Mouse (Mus musculus): ENCODE results near the gene Hoxd13. TPM values are rescaled to one million over a fixed set of nuclear protein-coding genes. Genes with fewer than 3 reads are reported as not detected.

The Hoxd13 gene
- total RNA-seq (2014; rRNA removed) (not detected in 2 replicates), polyA plus RNA-seq (2015; fragmentation: Nextera tagmentation; extraction: Ambion mirVana) (not detected in 2 replicates)

DNA sequence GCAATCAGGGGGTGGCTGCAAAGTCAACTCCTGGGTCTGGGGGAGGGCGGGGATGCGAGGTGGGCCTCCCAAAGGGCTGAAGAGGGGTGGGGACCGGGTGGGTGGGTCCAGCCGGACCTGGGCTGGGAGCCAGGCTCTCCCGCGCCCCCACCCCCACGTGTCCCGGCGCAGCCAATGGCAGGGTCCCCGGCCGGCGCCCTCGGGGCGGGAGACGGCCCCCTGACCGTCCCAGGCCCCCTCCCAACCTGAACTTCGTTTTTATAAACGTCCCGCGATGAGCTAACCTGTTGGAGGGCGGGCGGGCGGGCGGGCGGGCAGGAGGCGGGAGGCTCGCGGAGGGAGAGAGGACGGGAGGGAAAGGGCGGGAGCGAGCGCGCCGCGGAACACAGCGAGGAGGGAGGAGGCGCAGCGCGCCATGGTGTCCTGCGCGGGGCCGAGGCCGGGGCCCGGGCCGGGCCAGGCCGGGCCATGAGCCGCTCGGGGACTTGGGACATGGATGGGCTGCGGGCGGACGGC is at the start of gene Hoxd13:
Gene Hoxd13, plus strand, starts transcription at position 469 of the 516 bp plus-strand sequence.
- 0% methylated on average over 19 of the region's 51 CpGs for WGBS
- TF ChIP-seq CTCF (IDR thresholded peaks at IDR 0.05; ENCODE audit: low read depth): no peak

DNA sequence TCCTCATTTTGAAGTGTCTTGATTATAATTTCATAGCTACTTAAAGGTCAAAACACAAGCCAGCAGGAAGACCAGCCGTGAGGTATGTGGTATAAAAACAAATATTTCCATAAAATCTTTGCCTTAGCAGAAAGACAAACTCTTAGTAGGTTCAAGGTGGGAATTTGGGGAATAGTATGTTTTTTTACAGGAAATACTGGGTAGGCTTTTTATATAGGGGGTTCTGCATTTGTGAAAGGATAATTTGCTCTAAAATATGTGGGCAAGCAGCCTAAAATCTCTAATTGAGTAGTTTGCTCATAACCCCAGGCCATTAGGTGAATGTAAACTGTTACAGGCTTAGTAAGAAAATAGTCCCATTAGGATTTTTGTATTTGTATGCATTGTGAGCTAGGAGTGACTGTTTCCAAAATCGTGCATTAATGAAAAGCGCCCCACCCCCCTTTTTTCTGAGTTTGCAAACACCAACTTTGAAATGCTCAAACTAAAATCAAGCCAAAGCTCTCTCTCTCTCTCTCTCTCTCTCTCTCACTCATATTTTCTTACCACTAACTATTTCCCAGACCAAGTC is 48.3 kb upstream of the Hoxd13 start:
- no peak overlapping the region for H3K9ac ChIP-seq
- no peak overlapping the region for H3K27ac ChIP-seq (ENCODE audit: low read depth, low read length)
- no peak for TF ChIP-seq CTCF (IDR thresholded peaks at IDR 0.05; ENCODE audit: low read depth)
- no peak overlapping the region for H3K4me2 ChIP-seq (ENCODE audit: low read depth)
- no peaks in the 10 kb centered on the region for H3K36me3 ChIP-seq (ENCODE audit: insufficient read depth)
- WGBS: 81% methylated on average over 3 of the region's 3 CpGs
- no peak for DNase-seq
- no peak overlapping the region for H3K4me3 ChIP-seq (ENCODE audit: low read depth, low read length)
- no peak for ATAC-seq
- no peaks in the 10 kb centered on the region for H3K4me1 ChIP-seq (ENCODE audit: insufficient read depth)
- H3K9me3 ChIP-seq (ENCODE audit: low read length): no peaks in the 10 kb centered on the region
- no peaks in the 10 kb centered on the region for H3K27me3 ChIP-seq (ENCODE audit: insufficient read depth, low read length)

More for the DNA sequence above, at the start of gene Hoxd13:
- Histone ChIP-seq H3K9me3 (ENCODE audit: low read length) (no peaks in the 10 kb centered on the region), H3K4me2 (ENCODE audit: low read depth) (peak within 1 kb of the TSS; percentile 37), H3K27me3 (ENCODE audit: insufficient read depth, low read length) (peaks cover 95% of the 10 kb centered on the region), H3K27ac (ENCODE audit: low read depth, low read length) (no peak within 1 kb of the TSS), H3K36me3 (ENCODE audit: insufficient read depth) (no peaks in the 10 kb centered on the region), H3K4me3 (ENCODE audit: low read depth, low read length) (peak within 1 kb of the TSS; percentile 10), H3K9ac (no peak within 1 kb of the TSS), H3K4me1 (ENCODE audit: insufficient read depth) (no peaks in the 10 kb centered on the region)
- ATAC-seq: no peak
- DNase-seq: no peak

DNA sequence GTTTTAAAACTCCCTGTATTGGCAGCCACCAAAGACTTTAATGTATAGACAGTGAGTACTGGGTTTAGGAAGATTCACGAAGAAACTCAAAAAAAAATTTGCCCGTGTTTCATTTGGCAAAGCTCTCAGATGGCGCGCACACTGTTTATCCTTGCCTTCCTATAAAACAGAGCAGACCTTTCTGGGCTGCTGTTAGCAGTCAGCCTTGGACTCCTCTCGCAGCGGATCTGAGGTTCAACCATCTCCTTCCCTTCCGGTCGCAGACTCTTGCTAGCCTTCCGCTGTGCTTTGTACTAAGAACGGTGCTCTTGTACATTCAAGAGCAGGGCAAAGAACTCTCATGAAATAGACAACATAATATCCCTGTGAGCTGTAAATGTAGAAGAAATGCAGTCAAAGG is 47.7 kb upstream of the Hoxd13 start:
- no peaks in the 10 kb centered on the region for H3K4me1 ChIP-seq (ENCODE audit: insufficient read depth)
- TF ChIP-seq CTCF (IDR thresholded peaks at IDR 0.05; ENCODE audit: low read depth): no peak
- H3K4me3 ChIP-seq (ENCODE audit: low read depth, low read length): no peak overlapping the region
- no peak for DNase-seq
- H3K9me3 ChIP-seq (ENCODE audit: low read length): no peaks in the 10 kb centered on the region
- 87% methylated on average over 10 of the region's 10 CpGs for WGBS
- ATAC-seq: no peak
- H3K27ac ChIP-seq (ENCODE audit: low read depth, low read length): no peak overlapping the region
- no peak overlapping the region for H3K4me2 ChIP-seq (ENCODE audit: low read depth)
- no peak overlapping the region for H3K9ac ChIP-seq
- no peaks in the 10 kb centered on the region for H3K27me3 ChIP-seq (ENCODE audit: insufficient read depth, low read length)
- no peaks in the 10 kb centered on the region for H3K36me3 ChIP-seq (ENCODE audit: insufficient read depth)

DNA sequence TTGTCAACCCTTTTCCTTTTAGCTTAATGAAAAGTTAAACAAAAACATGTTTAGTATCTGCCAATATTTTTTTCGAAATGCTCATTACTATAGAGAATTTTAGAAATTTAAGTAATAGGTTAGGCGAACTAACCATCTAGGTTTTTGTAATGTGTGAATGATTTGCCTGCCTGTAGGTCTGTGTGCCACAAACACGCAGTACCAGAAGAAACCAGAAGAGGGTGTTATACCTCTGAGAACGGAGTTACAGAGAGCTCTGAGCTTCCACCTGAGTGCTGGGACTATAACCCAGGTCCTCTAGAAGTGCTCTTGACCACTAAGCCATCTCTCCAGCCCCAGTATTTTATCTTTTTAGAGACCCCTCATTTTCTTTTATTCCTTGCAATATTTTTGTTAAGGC is 32.7 kb upstream of the Hoxd13 start:
- Histone ChIP-seq H3K27ac (ENCODE audit: low read depth, low read length) (no peak overlapping the region), H3K9ac (no peak overlapping the region), H3K36me3 (ENCODE audit: insufficient read depth) (no peaks in the 10 kb centered on the region), H3K4me1 (ENCODE audit: insufficient read depth) (no peaks in the 10 kb centered on the region), H3K27me3 (ENCODE audit: insufficient read depth, low read length) (no peaks in the 10 kb centered on the region), H3K9me3 (ENCODE audit: low read length) (no peaks in the 10 kb centered on the region), H3K4me3 (ENCODE audit: low read depth, low read length) (no peak overlapping the region), H3K4me2 (ENCODE audit: low read depth) (no peak overlapping the region)
- 64% methylated on average over 4 of the region's 4 CpGs for WGBS
- no peak for DNase-seq
- no peak for ATAC-seq
- no peak for TF ChIP-seq CTCF (IDR thresholded peaks at IDR 0.05; ENCODE audit: low read depth)

DNA sequence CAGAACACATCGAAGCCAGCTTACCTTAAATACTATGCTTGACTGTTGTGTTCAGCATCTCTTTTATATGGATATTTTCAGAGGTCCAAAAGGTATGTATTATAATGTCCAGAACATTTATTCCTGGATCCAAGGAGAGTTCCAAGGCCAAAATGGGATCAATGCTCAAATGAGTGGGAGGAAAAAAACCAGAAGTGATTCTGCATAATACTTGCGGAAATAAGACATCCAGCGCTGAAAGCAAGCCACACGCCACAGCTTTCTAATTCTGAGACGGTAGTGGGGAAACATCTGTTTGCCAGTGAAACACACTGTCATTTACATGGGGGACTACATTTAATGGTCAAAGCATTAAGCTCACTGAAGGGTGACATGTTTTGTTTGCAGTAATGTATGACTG is 25.7 kb upstream of the Hoxd13 start:
- ATAC-seq (no peak), DNase-seq (no peak)
- 65% methylated on average over 5 of the region's 5 CpGs for WGBS
- Histone ChIP-seq H3K27me3 (ENCODE audit: insufficient read depth, low read length) (peaks cover 46% of the 10 kb centered on the region), H3K4me3 (ENCODE audit: low read depth, low read length) (no peak overlapping the region), H3K4me2 (ENCODE audit: low read depth) (no peak overlapping the region), H3K36me3 (ENCODE audit: insufficient read depth) (no peaks in the 10 kb centered on the region), H3K4me1 (ENCODE audit: insufficient read depth) (no peaks in the 10 kb centered on the region), H3K27ac (ENCODE audit: low read depth, low read length) (no peak overlapping the region), H3K9me3 (ENCODE audit: low read length) (no peaks in the 10 kb centered on the region), H3K9ac (no peak overlapping the region)
- no peak for TF ChIP-seq CTCF (IDR thresholded peaks at IDR 0.05; ENCODE audit: low read depth)

DNA sequence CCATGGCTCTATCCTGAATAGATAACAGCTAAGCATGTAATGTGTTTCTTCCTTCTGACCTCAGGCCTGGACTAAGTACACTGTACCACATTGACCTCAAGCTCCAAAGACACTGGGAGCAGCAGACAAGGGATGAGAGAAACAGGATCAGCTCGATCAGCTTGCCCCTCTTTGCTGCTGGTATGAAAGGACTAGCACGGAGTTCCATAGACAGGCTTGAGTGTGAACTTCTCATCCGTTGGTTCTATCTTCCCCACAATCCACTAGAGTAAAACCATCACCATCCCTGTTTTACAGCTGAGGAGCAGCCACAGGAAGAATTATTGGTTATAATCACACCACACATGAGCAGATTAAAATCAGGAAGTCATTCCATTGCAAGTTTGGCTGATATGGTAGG is 22.5 kb upstream of the Hoxd13 start:
- no peak for ATAC-seq
- Histone ChIP-seq H3K9me3 (ENCODE audit: low read length) (no peaks in the 10 kb centered on the region), H3K4me1 (ENCODE audit: insufficient read depth) (no peaks in the 10 kb centered on the region), H3K27me3 (ENCODE audit: insufficient read depth, low read length) (peaks cover 78% of the 10 kb centered on the region), H3K9ac (no peak overlapping the region), H3K27ac (ENCODE audit: low read depth, low read length) (no peak overlapping the region), H3K4me3 (ENCODE audit: low read depth, low read length) (no peak overlapping the region), H3K4me2 (ENCODE audit: low read depth) (no peak overlapping the region), H3K36me3 (ENCODE audit: insufficient read depth) (no peaks in the 10 kb centered on the region)
- 78% methylated on average over 3 of the region's 3 CpGs for WGBS
- no peak for DNase-seq
- TF ChIP-seq CTCF (IDR thresholded peaks at IDR 0.05; ENCODE audit: low read depth): no peak

DNA sequence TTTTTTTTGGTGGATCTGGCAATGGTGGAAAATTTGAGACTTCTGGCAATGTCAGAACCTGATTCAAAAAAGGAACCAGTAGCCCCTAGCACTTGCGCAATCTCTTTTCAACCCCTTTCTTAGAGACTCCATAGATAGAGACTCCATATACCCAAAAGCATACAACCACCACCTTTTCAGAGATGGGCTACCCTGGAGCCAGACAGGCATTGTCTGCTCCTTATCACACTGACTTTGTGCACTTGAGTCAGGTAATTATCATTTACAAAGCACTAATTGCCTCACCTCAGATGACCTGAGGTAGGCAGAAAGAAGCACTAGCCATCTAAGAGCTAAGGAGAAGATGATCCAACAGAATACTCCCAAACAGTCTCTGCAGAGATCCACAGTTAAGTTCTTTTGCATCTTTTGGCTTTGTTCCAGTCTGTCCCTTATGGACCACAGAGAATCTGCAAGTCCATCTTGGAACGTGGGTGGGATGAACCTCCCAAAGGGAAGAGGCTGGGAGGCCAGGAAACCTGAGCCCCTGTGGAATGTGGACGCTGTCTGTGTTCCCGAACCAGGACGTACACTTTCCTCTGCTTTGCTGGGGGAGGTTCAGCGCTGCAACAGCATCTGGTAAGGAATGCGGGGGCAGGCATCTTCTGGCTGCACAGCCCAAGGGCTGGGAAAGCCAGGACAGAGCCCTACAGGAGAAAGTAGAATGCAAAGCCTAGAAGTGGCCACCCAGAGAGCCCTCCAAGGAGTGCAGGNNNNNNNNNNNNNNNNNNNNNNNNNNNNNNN is 20.8 kb upstream of the Hoxd13 start:
- Histone ChIP-seq H3K4me1 (ENCODE audit: insufficient read depth) (no peaks in the 10 kb centered on the region), H3K4me3 (ENCODE audit: low read depth, low read length) (no peak overlapping the region), H3K27me3 (ENCODE audit: insufficient read depth, low read length) (peaks cover 85% of the 10 kb centered on the region), H3K4me2 (ENCODE audit: low read depth) (no peak overlapping the region), H3K9me3 (ENCODE audit: low read length) (no peaks in the 10 kb centered on the region), H3K9ac (no peak overlapping the region), H3K36me3 (ENCODE audit: insufficient read depth) (no peaks in the 10 kb centered on the region), H3K27ac (ENCODE audit: low read depth, low read length) (no peak overlapping the region)
- DNase-seq: no peak
- TF ChIP-seq CTCF (IDR thresholded peaks at IDR 0.05; ENCODE audit: low read depth): no peak
- 18% methylated on average over 7 of the region's 7 CpGs for WGBS
- ATAC-seq: no peak
